Mouse (Mus musculus): ENCODE results near the gene Faah. TPM values are rescaled to one million over a fixed set of nuclear protein-coding genes. Genes with fewer than 3 reads are reported as not detected.

Faah gene
- total RNA-seq, 2 experiments from 2014 or later, result 1.0 TPM; not detected in 1

GRCm38 (mm10) chr4:115943669-115944314 is 73.9 kb downstream of the Faah start:
- DNase-seq, result no peak

DNA sequence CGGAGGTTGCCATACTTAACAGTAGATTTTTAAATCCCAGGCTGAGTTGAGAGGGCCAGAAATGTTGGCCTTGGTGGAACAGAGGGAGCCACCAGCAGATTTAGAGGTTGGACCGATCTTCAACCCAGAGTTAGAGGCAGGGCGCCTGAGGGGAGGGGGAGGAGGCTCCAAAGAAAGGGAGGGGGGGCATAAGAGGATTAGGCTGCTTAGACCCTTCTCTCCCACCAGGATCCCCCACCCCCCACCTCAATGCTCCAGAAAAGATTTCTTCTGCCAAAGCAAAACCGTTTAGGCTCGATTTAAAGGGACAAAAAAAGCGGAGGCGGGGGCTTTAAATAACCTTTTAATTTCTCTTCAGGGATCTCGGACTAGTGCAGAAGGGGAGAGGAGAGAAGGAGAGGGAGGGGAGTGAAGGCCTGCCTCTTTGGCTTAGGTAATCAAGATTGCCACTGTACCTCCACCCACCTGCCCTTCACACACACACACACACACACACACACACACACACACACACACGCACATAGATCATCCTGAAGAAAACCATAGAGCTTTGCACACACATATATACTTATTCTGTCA is 76.4 kb downstream of the Faah start:
- no peak for DNase-seq

DNA sequence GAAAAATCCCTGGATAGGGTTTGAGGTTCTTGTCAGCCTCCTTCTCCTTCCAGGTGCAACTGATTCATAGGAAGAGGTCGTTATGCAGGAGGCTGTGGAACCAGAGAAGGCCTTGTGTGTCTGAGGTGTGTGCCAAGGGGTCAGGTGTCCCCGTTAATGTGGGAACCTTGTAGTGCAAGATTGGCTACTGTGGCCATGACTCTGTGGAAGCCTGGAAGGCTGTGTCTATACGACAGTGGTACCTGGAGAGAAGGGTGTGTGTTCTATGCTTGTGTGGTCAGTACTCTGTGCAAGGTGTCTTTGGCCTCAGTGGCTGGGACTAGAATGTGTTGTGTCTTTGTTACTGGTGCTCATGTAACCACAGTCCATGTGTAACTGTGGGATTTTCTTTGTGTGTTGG is 77.0 kb downstream of the Faah start:
- DNase-seq, result no peak

- peak in 1 of 2 experiments; percentile 18 for DNase-seq
These were observed 78.2 kb downstream of the Faah start, which contains the start of gene Dmbx1 for GRCm38 (mm10) chr4:115939295-115940102. Gene Dmbx1, minus strand, starts transcription at chr4:115939926.

- peak in 1 of 2 experiments; percentile 48 for DNase-seq
These were observed 79.2 kb downstream of the Faah start for GRCm38 (mm10) chr4:115938276-115939160.

GRCm38 (mm10) chr4:115937061-115937976 is 80.4 kb downstream of the Faah start:
- peak in 1 of 2 experiments; percentile 6 for DNase-seq

GRCm38 (mm10) chr4:115936646-115937045 is 81.1 kb downstream of the Faah start:
- peak in 1 of 2 experiments; percentile 10 for DNase-seq

DNA sequence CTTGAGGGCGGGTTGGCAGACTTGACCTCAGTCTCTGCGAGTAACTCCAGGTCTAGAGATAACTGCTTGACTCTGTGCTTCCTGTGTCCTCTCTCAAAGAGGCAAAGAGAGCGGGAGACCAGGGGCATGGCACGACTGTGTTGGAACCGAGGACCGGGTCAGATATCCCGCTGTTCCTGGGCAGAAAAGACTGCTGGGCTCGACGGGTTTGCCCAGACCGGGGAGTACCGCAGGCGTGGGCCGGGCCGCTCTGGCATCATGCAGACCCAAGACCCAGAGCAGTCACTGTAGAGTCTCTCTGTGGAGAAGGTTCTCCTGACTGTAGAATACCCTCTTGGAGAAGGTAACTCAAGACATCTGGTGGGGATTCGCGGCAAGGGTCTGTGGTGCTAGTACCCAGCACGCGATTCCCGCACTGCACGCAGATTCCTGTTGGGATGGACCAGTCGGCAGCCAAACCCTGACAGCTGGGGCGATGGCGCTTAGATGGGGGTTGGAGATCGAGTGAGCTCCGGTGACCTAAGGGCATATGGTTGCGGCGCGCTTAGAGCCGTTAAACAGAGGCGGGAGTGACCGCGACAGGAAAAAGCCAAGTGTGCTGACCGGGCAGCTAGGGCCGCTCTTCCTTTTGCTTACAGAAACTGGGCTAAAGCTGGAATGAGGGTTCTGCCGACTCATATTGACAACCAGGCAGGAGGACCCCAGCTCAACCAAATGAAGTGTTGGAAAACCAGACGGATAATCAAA is 81.7 kb downstream of the Faah start:
- peak in 1 of 2 experiments; percentile 18 for DNase-seq

- no peak for DNase-seq
These were observed 86.1 kb downstream of the Faah start for GRCm38 (mm10) chr4:115931556-115932088.

DNA sequence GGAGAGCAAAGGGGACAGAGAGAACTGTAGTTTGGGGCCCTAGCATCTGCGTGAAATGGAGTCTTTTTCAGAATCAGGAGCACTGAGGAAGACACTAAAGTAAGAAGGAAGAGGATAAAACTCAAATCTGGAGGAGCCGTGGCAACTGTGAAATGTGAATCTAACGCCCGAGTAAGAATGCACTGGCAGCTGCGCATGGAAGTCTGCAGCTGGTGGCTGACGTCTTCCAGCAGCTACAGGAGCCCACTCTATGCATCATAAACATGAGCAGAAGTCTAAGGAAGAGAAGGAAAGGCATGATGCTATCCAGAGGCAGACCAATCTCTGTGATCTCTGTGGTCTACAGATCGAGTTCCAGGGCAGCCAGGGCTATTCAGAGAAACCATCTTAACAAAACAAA is 90.1 kb downstream of the Faah start:
- DNase-seq, result no peak

- DNase-seq, result no peak
These were observed 94.4 kb downstream of the Faah start for GRCm38 (mm10) chr4:115923262-115923880.

DNA sequence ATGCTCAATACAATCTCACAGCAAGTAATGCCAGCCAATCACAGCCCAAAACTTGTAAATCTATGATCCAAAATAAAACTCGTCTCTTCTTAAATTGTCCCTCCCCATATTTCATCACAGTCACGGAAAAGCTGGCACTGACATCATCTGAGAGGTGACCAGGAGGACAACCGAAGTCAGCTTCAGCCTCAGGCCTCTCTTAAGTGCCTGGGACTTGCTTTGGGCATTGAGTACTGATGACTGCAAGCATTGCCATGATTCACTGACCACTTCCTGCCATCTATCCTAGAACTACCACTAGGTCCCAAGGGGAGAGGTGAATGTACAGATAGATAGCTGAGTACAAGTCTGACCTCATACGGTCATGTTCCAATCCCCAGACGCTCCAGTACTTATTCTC is 95.0 kb downstream of the Faah start:
- DNase-seq, result no peak

- DNase-seq, result no peak
These were observed 97.8 kb downstream of the Faah start for GRCm38 (mm10) chr4:115919911-115920310.

Other genes with a start within 250 kb of the Faah start
- 1 to 10 TPM in 1 of 2 experiments, under 1 TPM in 1; 0.45 to 1.9 TPM for gene Tex38, start 236.9 kb downstream of the Faah start, total RNA-seq (2021)
- 100 to 1,000 TPM; 105 to 129 TPM for gene Atpaf1, start 233.1 kb downstream of the Faah start, total RNA-seq (2021)
- gene Mob3c, start 189.8 kb downstream of the Faah start, total RNA-seq (2021), result 1 to 10 TPM; 5.0 to 5.3 TPM
- gene Mknk1, start 178.7 kb downstream of the Faah start, total RNA-seq (2021), result 10 to 100 TPM; 20.6 to 22.0 TPM
- gene Kncn, start 133.5 kb downstream of the Faah start, total RNA-seq (2021), result not detected
- gene 6430628N08Rik, start 127.3 kb downstream of the Faah start, total RNA-seq (2021), result not detected
- not detected for gene Dmbx1, start 78.0 kb downstream of the Faah start, total RNA-seq (2021)
- 10 to 100 TPM; 29.1 to 29.5 TPM for gene Nsun4, start 36.0 kb upstream of the Faah start, total RNA-seq (2021)
- gene Uqcrh, start 57.1 kb upstream of the Faah start, total RNA-seq (2021), result 1,000 to 10,000 TPM; 1,939 to 2,067 TPM
- 10 to 100 TPM; 25.3 to 26.2 TPM for gene Lrrc41, start 57.3 kb upstream of the Faah start, total RNA-seq (2021)
- under 1 TPM; 0.10 to 0.26 TPM for gene Rad54l, start 105.8 kb upstream of the Faah start, total RNA-seq (2021)
- gene Pomgnt1, start 105.9 kb upstream of the Faah start, total RNA-seq (2021), result 10 to 100 TPM; 56.8 to 57.5 TPM
- 1 to 10 TPM; 4.6 to 5.0 TPM for gene Lurap1, start 133.4 kb upstream of the Faah start, total RNA-seq (2021)
- 1 to 10 TPM in 1 of 2 experiments, not detected in 1; 1.3 TPM for gene Tspan1, start 149.7 kb upstream of the Faah start, total RNA-seq (2021)
- gene 1700042G07Rik, start 155.4 kb upstream of the Faah start, total RNA-seq (2021), result not detected
- gene Gm49337, start 155.5 kb upstream of the Faah start, total RNA-seq (2021), result not detected
- 1 to 10 TPM; 7.8 to 9.3 TPM for gene Pik3r3, start 203.7 kb upstream of the Faah start, total RNA-seq (2021)